ENCODE assay signal across 8 mouse cellular contexts in genomic region chr5:48599481-48600040, GRCm38 (mm10).
DNase-seq lines count a peak whose midpoint lies in the region; ATAC-seq lines count a peak whose summit lies in the region.

No protein-coding gene starts in this region.

- H3K27me3 ChIP-seq in heart, embryonic 12.5 days (replicated peaks): peaks cover 17% of the 10 kb centered on the region
- H3K27me3 ChIP-seq in forebrain, embryonic 12.5 days: 0 out of 2 replicates have a peak, but pooled peaks cover 5% of the 10 kb centered on the region
- H3K27me3 ChIP-seq in midbrain, embryonic 11.5 days (ENCODE audit: control insufficient read depth, insufficient read depth, low read length): no peaks in the 10 kb centered on the region

- peak overlapping the region; percentile 29 for H3K4me3 ChIP-seq in heart, embryonic 12.5 days
- H3K4me3 ChIP-seq in forebrain, embryonic 12.5 days (replicated peaks): peak overlapping the region; percentile 29
- peak overlapping the region; percentile 3; the same call in 1 of the 2 replicates for H3K4me3 ChIP-seq in midbrain, embryonic 11.5 days (ENCODE audit: low read depth, low read length)

- peaks cover 10% of the 10 kb centered on the region; the same call in 1 of the 2 replicates for H3K4me1 ChIP-seq in heart, embryonic 12.5 days (replicated peaks)
- peaks cover 12% of the 10 kb centered on the region for H3K4me1 ChIP-seq in forebrain, embryonic 12.5 days
- peaks cover 5% of the 10 kb centered on the region for H3K4me1 ChIP-seq in midbrain, embryonic 11.5 days (ENCODE audit: control insufficient read depth, insufficient read depth, low read length)

- H3K27ac ChIP-seq in heart, embryonic 12.5 days (ENCODE audit: poor library complexity, severe bottlenecking): no peak overlapping the region
- no peak overlapping the region for H3K27ac ChIP-seq in forebrain, embryonic 12.5 days
- no peak overlapping the region for H3K27ac ChIP-seq in midbrain, embryonic 11.5 days (ENCODE audit: low read depth, low read length)

- 2% methylated on average over 12 of the region's 12 CpGs for WGBS in heart, embryonic 12.5 days
- 0% methylated on average over 12 of the region's 12 CpGs for WGBS in forebrain, embryonic 12.5 days
- WGBS in midbrain, embryonic 11.5 days: 2% methylated on average over 12 of the region's 12 CpGs

- H3K4me2 ChIP-seq in heart, embryonic 12.5 days: peak overlapping the region; percentile 62
- peak overlapping the region; percentile 54 for H3K4me2 ChIP-seq in forebrain, embryonic 12.5 days
- peak overlapping the region; percentile 45 for H3K4me2 ChIP-seq in midbrain, embryonic 11.5 days

- no peak for ATAC-seq in heart, embryonic 12.5 days (ENCODE audit: insufficient number of reproducible peaks, low FRiP score)
- peak; percentile 69 for ATAC-seq in forebrain, embryonic 12.5 days (ENCODE audit: low FRiP score)
- ATAC-seq in midbrain, embryonic 11.5 days (ENCODE audit: low FRiP score): peak; percentile 81

- H3K9ac ChIP-seq in heart, embryonic 12.5 days: no peak overlapping the region
- H3K9ac ChIP-seq in forebrain, embryonic 12.5 days: peak overlapping the region; percentile 5; the same call in 1 of the 2 replicates
- H3K9ac ChIP-seq in midbrain, embryonic 11.5 days (ENCODE audit: low read length): peak overlapping the region; percentile 14; the same call in 1 of the 2 replicates

- no peaks in the 10 kb centered on the region for H3K9me3 ChIP-seq in heart, embryonic 12.5 days (replicated peaks)
- no peaks in the 10 kb centered on the region for H3K9me3 ChIP-seq in forebrain, embryonic 12.5 days
- no peaks in the 10 kb centered on the region for H3K9me3 ChIP-seq in midbrain, embryonic 11.5 days (ENCODE audit: control insufficient read depth, low read length)

- no peak for DNase-seq in heart, adult 8-10 months (ENCODE audit: low spot score)
- DNase-seq in brain, adult 2 months (ENCODE audit: low read depth, low spot score): peak; percentile 27
- DNase-seq in midbrain, embryonic 11.5 days (ENCODE audit: low spot score, missing footprints): peak; percentile 88
- DNase-seq in adipocyte (ENCODE audit: low spot score): no peak
- no peak for DNase-seq in left cerebral cortex, adult 9 months (ENCODE audit: low spot score in 2 of 2)
- no peak for DNase-seq in spleen, adult 18-20 months

- H3K36me3 ChIP-seq in heart, embryonic 12.5 days: no peaks in the 10 kb centered on the region
- no peaks in the 10 kb centered on the region for H3K36me3 ChIP-seq in forebrain, embryonic 12.5 days (replicated peaks)
- no peaks in the 10 kb centered on the region for H3K36me3 ChIP-seq in midbrain, embryonic 11.5 days (ENCODE audit: control insufficient read depth, insufficient read depth, low read length)

Comparison
In these comparisons a context has a peak if more than half of its experiments do, and no peak if none do; other contexts are left out.
1. DNase-seq: peak in brain, adult 2 months (single experiment) and midbrain, embryonic 11.5 days (single experiment); none in heart, adult 8-10 months (single experiment), adipocyte (single experiment), left cerebral cortex, adult 9 months (0 of 2) and spleen, adult 18-20 months (0 of 2).
2. Peak in every context shown above with its lines, with median percentiles within 50 percentile points of each other: H3K4me2 ChIP-seq and H3K4me3 ChIP-seq.